Mouse (Mus musculus): ENCODE results near the gene Vcl. TPM values are rescaled to one million over a fixed set of nuclear protein-coding genes. Genes with fewer than 3 reads are reported as not detected.
A peak's percentile ranks its signal among the peaks of the same experiment; 100 is the strongest.

Gene Vcl
- polyA plus RNA-seq, 1 experiment from 2014 or later, result 55.5 TPM

DNA sequence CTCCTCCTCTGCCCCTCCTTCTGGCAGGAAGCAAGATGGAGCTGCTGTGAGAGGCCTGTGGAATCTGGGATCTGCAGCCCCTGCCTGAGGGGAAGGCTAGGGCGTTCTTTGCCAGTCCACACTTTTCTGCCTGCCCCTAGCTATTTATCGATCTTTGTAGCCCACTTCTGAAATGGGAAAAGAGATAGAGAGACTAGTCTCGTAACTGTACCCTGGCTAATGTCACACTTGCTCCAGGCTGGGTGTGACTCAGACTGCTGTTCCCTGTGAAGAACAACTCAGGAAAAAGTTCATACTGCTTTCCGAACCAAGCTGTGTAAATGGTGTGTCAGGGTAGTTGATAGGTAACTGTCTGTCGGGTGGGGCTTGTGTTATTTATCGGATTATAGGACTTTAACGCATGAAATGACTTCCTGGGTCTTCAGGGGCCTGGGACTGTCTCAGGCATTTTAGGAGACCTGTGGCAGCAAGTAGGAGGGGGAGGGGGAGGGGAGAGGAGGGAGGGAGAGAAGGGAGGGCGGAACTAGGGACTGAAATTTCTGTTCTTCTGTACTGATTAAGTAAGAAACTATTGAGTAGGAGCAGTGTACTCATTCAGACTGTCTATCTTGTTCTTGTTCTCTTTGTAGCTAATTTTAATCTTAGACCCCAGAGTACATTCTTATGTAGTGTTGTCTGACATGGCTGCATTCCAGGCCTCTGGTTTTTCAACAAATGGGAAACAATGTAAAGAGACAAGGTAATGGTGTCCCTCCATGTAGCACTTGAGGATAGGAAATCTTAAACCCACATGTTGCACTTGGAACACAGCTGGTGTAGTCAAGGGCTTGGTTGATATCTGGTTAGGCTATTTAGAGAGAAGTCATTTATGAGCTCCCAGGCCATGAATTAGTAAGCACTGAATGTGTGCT lies 1.5 kb downstream of the Vcl start:
- WGBS, result 33% methylated on average over 8 of the region's 8 CpGs
- Histone ChIP-seq H3K4me3 (ENCODE audit: low read depth, low read length) (peak overlapping the region; percentile 73), H3K27me3 (ENCODE audit: control insufficient read depth, insufficient read depth, low read length) (no peaks in the 10 kb centered on the region), H3K4me2 (ENCODE audit: low read depth) (peak overlapping the region; percentile 76), H3K9me3 (ENCODE audit: control insufficient read depth, low read length) (no peaks in the 10 kb centered on the region), H3K27ac (ENCODE audit: low read depth, low read length) (no peak overlapping the region), H3K4me1 (ENCODE audit: control insufficient read depth, insufficient read depth, low read length) (peaks cover 17% of the 10 kb centered on the region), H3K9ac (ENCODE audit: low read length) (peak overlapping the region; percentile 82), H3K36me3 (ENCODE audit: control insufficient read depth, insufficient read depth, low read length) (no peaks in the 10 kb centered on the region)
- no peak for ATAC-seq (ENCODE audit: insufficient read depth, low FRiP score, low TSS enrichment)
- DNase-seq (ENCODE audit: low spot score), result peak; percentile 14

DNA sequence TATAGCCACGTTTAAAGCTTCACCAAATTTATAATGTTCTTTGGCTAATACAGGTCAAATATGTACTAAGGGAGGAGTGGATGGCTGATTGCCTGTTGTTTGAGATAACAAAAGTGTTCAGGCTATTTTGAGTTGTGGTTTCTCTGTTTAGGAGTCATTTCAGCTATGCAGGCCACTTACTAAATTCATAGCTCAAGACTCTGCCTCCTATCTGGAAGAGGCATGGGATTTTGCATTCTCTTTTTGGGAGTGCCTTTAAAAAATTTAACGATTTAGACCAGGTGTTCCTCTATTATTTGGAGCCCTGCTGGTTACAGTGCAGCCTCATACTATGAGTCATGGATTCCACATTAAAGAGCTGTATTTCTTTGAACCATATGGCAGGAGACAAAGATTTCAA lies 9.2 kb downstream of the Vcl start:
- Histone ChIP-seq H3K4me3 (ENCODE audit: low read depth, low read length) (no peak overlapping the region), H3K36me3 (ENCODE audit: control insufficient read depth, insufficient read depth, low read length) (no peaks in the 10 kb centered on the region), H3K9ac (ENCODE audit: low read length) (no peak overlapping the region), H3K4me2 (ENCODE audit: low read depth) (no peak overlapping the region), H3K27me3 (ENCODE audit: control insufficient read depth, insufficient read depth, low read length) (no peaks in the 10 kb centered on the region), H3K27ac (ENCODE audit: low read depth, low read length) (no peak overlapping the region), H3K4me1 (ENCODE audit: control insufficient read depth, insufficient read depth, low read length) (peaks cover 3% of the 10 kb centered on the region; the same call in 1 of the 2 replicates), H3K9me3 (ENCODE audit: control insufficient read depth, low read length) (no peaks in the 10 kb centered on the region)
- DNase-seq (ENCODE audit: low spot score) (no peak), ATAC-seq (ENCODE audit: insufficient read depth, low FRiP score, low TSS enrichment) (no peak)
- WGBS, result 81% methylated on average over 2 of the region's 2 CpGs

DNA sequence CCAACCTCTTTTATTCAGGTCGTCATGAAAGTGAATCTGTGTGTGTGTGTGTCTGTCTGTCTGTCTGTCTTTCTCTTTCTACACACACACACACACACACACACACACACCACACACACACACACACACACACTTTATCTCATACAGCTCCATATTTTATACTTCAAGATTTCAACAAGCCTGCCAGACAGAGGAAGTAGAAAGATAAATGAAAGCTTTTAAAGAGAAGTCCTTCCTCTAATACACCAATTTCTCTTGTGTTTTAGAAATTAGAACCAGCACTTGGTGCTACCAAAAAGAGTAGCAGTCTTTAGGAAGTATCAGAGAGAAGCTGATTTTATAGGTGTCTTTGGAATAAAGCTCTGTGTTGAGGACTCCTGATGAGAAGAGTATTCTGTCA lies 9.7 kb downstream of the Vcl start:
- Histone ChIP-seq H3K36me3 (ENCODE audit: control insufficient read depth, insufficient read depth, low read length) (no peaks in the 10 kb centered on the region), H3K27me3 (ENCODE audit: control insufficient read depth, insufficient read depth, low read length) (no peaks in the 10 kb centered on the region), H3K9me3 (ENCODE audit: control insufficient read depth, low read length) (no peaks in the 10 kb centered on the region), H3K4me3 (ENCODE audit: low read depth, low read length) (no peak overlapping the region), H3K27ac (ENCODE audit: low read depth, low read length) (no peak overlapping the region), H3K9ac (ENCODE audit: low read length) (no peak overlapping the region), H3K4me1 (ENCODE audit: control insufficient read depth, insufficient read depth, low read length) (peaks cover 3% of the 10 kb centered on the region; the same call in 1 of the 2 replicates), H3K4me2 (ENCODE audit: low read depth) (no peak overlapping the region)
- ATAC-seq (ENCODE audit: insufficient read depth, low FRiP score, low TSS enrichment), result no peak
- DNase-seq (ENCODE audit: low spot score), result no peak
- WGBS, result 85% methylated on average over 1 of the region's 1 CpGs

DNA sequence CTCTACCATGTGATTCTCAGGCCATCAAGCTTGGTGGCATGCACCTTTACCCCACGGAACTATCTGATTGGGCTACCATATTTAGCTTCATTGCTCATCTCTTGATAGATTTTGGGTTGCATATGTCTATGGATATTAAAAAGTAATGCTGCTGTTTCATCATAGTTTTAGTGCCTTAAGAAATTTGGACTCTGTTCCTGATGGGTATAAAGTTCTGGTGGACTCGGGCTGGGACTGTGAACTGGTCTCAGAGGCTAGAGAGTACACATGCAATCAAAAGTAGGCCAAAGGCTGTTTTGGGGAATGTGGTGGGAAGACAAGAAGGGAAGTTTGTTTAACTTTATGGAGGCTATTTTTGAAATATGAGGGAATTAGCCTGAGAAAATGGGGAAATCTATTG lies 16.1 kb downstream of the Vcl start:
- Histone ChIP-seq H3K4me2 (ENCODE audit: low read depth) (no peak overlapping the region), H3K9me3 (ENCODE audit: control insufficient read depth, low read length) (no peaks in the 10 kb centered on the region), H3K9ac (ENCODE audit: low read length) (no peak overlapping the region), H3K27ac (ENCODE audit: low read depth, low read length) (no peak overlapping the region), H3K4me1 (ENCODE audit: control insufficient read depth, insufficient read depth, low read length) (no peaks in the 10 kb centered on the region), H3K4me3 (ENCODE audit: low read depth, low read length) (no peak overlapping the region), H3K27me3 (ENCODE audit: control insufficient read depth, insufficient read depth, low read length) (no peaks in the 10 kb centered on the region), H3K36me3 (ENCODE audit: control insufficient read depth, insufficient read depth, low read length) (no peaks in the 10 kb centered on the region)
- DNase-seq (ENCODE audit: low spot score) (no peak), ATAC-seq (ENCODE audit: insufficient read depth, low FRiP score, low TSS enrichment) (no peak)
- WGBS, result 92% methylated on average over 2 of the region's 2 CpGs

DNA sequence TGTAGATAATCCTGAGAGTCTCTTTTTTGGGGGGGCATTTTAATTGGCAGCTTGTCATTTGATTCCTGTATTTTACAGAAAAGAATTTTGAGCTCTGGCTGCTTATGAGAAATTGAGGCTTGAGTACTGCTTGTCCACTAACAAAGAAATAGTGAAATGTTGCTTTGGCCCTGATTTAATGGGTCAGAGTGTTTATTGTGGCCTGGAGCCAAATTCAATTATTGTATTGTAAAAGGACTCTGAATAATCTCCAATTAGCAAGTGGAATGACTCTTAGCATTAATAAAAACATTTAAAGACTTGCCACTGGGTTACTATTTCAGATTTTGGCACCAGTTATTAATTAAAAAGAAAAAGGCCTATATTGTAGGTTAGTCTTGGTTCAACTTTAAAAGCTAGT lies 26.8 kb downstream of the Vcl start:
- no peak overlapping the region for H3K27ac ChIP-seq (ENCODE audit: low read depth, low read length)
- no peak for DNase-seq (ENCODE audit: low spot score)
- no peak overlapping the region for H3K9ac ChIP-seq (ENCODE audit: low read length)

DNA sequence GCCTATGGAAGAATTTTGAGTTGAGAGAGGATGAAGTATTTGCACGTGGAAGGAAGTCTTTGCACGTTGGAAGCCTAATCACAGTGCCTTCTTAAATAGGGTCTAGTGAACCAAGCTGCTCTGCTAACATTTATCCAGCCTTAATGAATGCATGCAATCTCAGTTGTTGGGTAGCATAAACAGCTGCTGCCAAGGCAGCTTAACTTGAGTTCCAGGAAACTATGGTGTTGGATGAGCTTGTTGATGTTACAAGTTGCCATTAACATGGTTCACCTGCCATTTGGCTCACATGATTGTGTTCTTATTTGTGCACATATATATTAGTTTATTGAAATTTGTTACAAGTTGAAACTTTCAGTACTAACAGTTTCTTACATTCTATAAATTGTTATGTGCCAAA lies 29.8 kb downstream of the Vcl start:
- Histone ChIP-seq H3K9me3 (ENCODE audit: control insufficient read depth, low read length) (no peaks in the 10 kb centered on the region), H3K4me2 (ENCODE audit: low read depth) (no peak overlapping the region), H3K4me1 (ENCODE audit: control insufficient read depth, insufficient read depth, low read length) (no peaks in the 10 kb centered on the region; the same call in 1 of the 2 replicates), H3K4me3 (ENCODE audit: low read depth, low read length) (no peak overlapping the region), H3K36me3 (ENCODE audit: control insufficient read depth, insufficient read depth, low read length) (no peaks in the 10 kb centered on the region), H3K27me3 (ENCODE audit: control insufficient read depth, insufficient read depth, low read length) (no peaks in the 10 kb centered on the region), H3K9ac (ENCODE audit: low read length) (no peak overlapping the region), H3K27ac (ENCODE audit: low read depth, low read length) (no peak overlapping the region)
- DNase-seq (ENCODE audit: low spot score), result no peak
- ATAC-seq (ENCODE audit: insufficient read depth, low FRiP score, low TSS enrichment), result no peak
- WGBS, result 83% methylated on average over 2 of the region's 2 CpGs

More for the DNA sequence above, 26.8 kb downstream of the Vcl start:
- no peak for ATAC-seq (ENCODE audit: insufficient read depth, low FRiP score, low TSS enrichment)
- Histone ChIP-seq H3K36me3 (ENCODE audit: control insufficient read depth, insufficient read depth, low read length) (no peaks in the 10 kb centered on the region), H3K27me3 (ENCODE audit: control insufficient read depth, insufficient read depth, low read length) (no peaks in the 10 kb centered on the region), H3K9me3 (ENCODE audit: control insufficient read depth, low read length) (no peaks in the 10 kb centered on the region), H3K4me1 (ENCODE audit: control insufficient read depth, insufficient read depth, low read length) (no peaks in the 10 kb centered on the region; the same call in 1 of the 2 replicates), H3K4me3 (ENCODE audit: low read depth, low read length) (no peak overlapping the region), H3K4me2 (ENCODE audit: low read depth) (no peak overlapping the region)

DNA sequence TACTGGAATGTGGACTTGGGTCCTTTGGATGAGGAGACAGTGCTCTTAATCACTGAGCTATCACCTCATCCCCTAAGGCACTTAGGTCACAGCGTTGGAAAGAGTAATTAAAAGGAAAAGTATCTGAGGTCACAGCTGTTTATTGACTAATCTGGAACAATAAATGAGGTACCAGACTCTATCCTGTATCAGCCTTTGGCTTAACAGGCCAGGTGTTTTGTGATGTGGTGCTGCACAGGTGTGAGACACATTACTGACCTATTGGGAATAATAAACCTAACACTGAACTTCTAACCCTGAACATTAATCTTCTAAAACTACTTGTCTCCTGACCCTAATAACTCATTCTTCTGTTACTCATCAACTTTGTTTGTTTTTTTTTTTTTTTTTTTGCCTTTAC lies 33.3 kb downstream of the Vcl start:
- Histone ChIP-seq H3K9me3 (ENCODE audit: control insufficient read depth, low read length) (no peaks in the 10 kb centered on the region), H3K4me2 (ENCODE audit: low read depth) (no peak overlapping the region), H3K27me3 (ENCODE audit: control insufficient read depth, insufficient read depth, low read length) (no peaks in the 10 kb centered on the region), H3K9ac (ENCODE audit: low read length) (no peak overlapping the region), H3K27ac (ENCODE audit: low read depth, low read length) (no peak overlapping the region), H3K4me3 (ENCODE audit: low read depth, low read length) (no peak overlapping the region), H3K4me1 (ENCODE audit: control insufficient read depth, insufficient read depth, low read length) (no peaks in the 10 kb centered on the region), H3K36me3 (ENCODE audit: control insufficient read depth, insufficient read depth, low read length) (no peaks in the 10 kb centered on the region)
- WGBS, result 44% methylated on average over 1 of the region's 1 CpGs
- DNase-seq (ENCODE audit: low spot score), result no peak
- no peak for ATAC-seq (ENCODE audit: insufficient read depth, low FRiP score, low TSS enrichment)

DNA sequence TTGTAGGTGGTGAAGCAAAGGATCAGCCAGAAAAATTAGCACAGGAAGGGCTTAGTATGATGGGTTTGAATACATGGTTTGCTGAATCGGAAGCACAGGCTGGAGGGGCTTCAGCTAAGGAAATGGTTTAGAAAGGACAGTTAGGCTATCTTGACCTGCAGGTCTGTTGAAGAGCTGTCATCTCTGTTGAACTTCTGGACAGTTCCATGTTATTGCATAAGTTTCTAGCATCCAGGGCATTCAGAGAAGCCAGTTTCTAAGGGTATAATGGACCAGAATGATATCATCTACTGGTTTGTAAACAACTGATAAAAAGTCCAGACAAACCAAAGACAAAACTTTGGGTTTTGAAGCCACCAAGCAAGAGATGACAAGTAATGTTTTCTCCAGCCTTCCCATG lies 33.7 kb downstream of the Vcl start:
- Histone ChIP-seq H3K4me1 (ENCODE audit: control insufficient read depth, insufficient read depth, low read length) (no peaks in the 10 kb centered on the region), H3K4me2 (ENCODE audit: low read depth) (no peak overlapping the region), H3K27me3 (ENCODE audit: control insufficient read depth, insufficient read depth, low read length) (no peaks in the 10 kb centered on the region), H3K36me3 (ENCODE audit: control insufficient read depth, insufficient read depth, low read length) (no peaks in the 10 kb centered on the region), H3K9ac (ENCODE audit: low read length) (no peak overlapping the region), H3K9me3 (ENCODE audit: control insufficient read depth, low read length) (no peaks in the 10 kb centered on the region), H3K4me3 (ENCODE audit: low read depth, low read length) (no peak overlapping the region), H3K27ac (ENCODE audit: low read depth, low read length) (no peak overlapping the region)
- ATAC-seq (ENCODE audit: insufficient read depth, low FRiP score, low TSS enrichment) (no peak), DNase-seq (ENCODE audit: low spot score) (no peak)
- 91% methylated on average over 1 of the region's 1 CpGs for WGBS

DNA sequence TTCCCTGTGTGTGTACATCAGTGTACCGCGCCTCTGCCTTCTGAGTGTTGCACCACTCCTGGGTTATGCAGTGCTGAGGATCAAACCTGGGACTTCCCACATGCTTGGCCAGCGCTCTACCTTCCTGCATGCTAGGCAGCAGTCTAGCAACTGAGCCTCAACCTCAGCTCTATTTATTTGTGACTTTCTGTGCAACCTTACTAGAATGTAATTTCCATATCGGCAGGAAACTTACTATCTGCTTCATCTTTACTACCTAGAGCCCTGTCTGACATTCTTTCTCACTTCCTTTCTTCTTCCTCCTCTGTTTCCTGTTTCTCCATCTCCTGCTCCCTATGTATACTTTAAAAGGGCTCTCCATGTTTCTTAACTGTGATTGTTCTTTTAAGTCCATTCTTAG lies 34.7 kb downstream of the Vcl start:
- Histone ChIP-seq H3K27ac (ENCODE audit: low read depth, low read length) (peak overlapping the region; percentile 15), H3K4me2 (ENCODE audit: low read depth) (no peak overlapping the region)
- DNase-seq (ENCODE audit: low spot score), result no peak

More for the DNA sequence above, 34.7 kb downstream of the Vcl start:
- no peak overlapping the region for H3K9ac ChIP-seq (ENCODE audit: low read length)
- WGBS, result 90% methylated on average over 4 of the region's 4 CpGs
- no peaks in the 10 kb centered on the region for H3K27me3 ChIP-seq (ENCODE audit: control insufficient read depth, insufficient read depth, low read length)
- no peak for ATAC-seq (ENCODE audit: insufficient read depth, low FRiP score, low TSS enrichment)
- H3K36me3 ChIP-seq (ENCODE audit: control insufficient read depth, insufficient read depth, low read length), result no peaks in the 10 kb centered on the region
- no peaks in the 10 kb centered on the region for H3K9me3 ChIP-seq (ENCODE audit: control insufficient read depth, low read length)
- no peak overlapping the region for H3K4me3 ChIP-seq (ENCODE audit: low read depth, low read length)
- 0 out of 2 replicates have a peak, but pooled peaks cover 4% of the 10 kb centered on the region for H3K4me1 ChIP-seq (ENCODE audit: control insufficient read depth, insufficient read depth, low read length)
